Mouse (Mus musculus) liver, embryonic 15.5 days (tissue): ENCODE measurements around the gene Sstr2. TPM values are rescaled to one million over a fixed set of nuclear protein-coding genes. Genes with fewer than 3 reads are reported as not detected.

Experiments
- ATAC-seq: fragments of 200-750 bp; cut with Nextera tagmentation; 2 replicates; pipeline ENCODE4 v1.8.0; 2017; ENCODE audit warnings: moderate number of reproducible peaks, mild to moderate bottlenecking, moderate library complexity; ENCODE audit not compliant: insufficient read depth
- H3K27ac ChIP-seq: fragments of 300-500 bp; sonication (generic); replicated peaks from 2 replicates; pipeline ENCODE4 v1.5.1; 2015; ENCODE audit warnings: mild to moderate bottlenecking, inconsistent platforms
- H3K27me3 ChIP-seq: fragments of 300-500 bp; sonication (generic); 2 replicates; pipeline ENCODE4 v1.6.1; 2015; ENCODE audit warnings: mild to moderate bottlenecking, inconsistent platforms
- H3K36me3 ChIP-seq: fragments of 300-500 bp; sonication (generic); replicated peaks from 2 replicates; pipeline ENCODE4 v1.6.1; 2015; ENCODE audit warnings: moderate library complexity, mild to moderate bottlenecking, inconsistent platforms
- H3K4me1 ChIP-seq: fragments of 300-500 bp; sonication (generic); replicated peaks from 2 replicates; pipeline ENCODE4 v1.6.1; 2015; ENCODE audit warnings: inconsistent platforms
- H3K4me2 ChIP-seq: fragments of 300-500 bp; sonication (generic); 2 replicates; pipeline ENCODE4 v1.6.1; 2015; ENCODE audit warnings: moderate library complexity, mild to moderate bottlenecking, inconsistent platforms
- H3K4me3 ChIP-seq: fragments of 300-500 bp; sonication (generic); replicated peaks from 2 replicates; pipeline ENCODE4 v1.5.1; 2015; ENCODE audit warnings: mild to moderate bottlenecking, inconsistent platforms
- H3K9ac ChIP-seq: fragments of 300-500 bp; sonication (generic); 2 replicates; pipeline ENCODE4 v1.6.1; 2015; ENCODE audit warnings: moderate library complexity, mild to moderate bottlenecking, inconsistent platforms
- H3K9me3 ChIP-seq: fragments of 300-500 bp; sonication (generic); replicated peaks from 2 replicates; pipeline ENCODE4 v1.6.1; 2016; ENCODE audit warnings: inconsistent platforms
- WGBS: fragments of 180-500 bp; shearing (Covaris S2); methylation state at CpG from one replicate; pipeline ENCODE4 v1.1.7; 2015; ENCODE audit warnings: mixed read lengths; ENCODE audit not compliant: insufficient replicate concordance; 5-methylcytosine and 5-hydroxymethylcytosine counted together
- polyA plus RNA-seq: library from polyadenylated mRNA; unstranded; fragments of >200 nt; fragmentation: Nextera tagmentation; extraction: Ambion mirVana; gene quantifications from 2 replicates; pipeline ENCODE4 v1.2.1, GENCODE M21; 2015

Sstr2 gene
- polyA plus RNA-seq, 1 experiment from 2014 or later = 4.9 TPM

DNA sequence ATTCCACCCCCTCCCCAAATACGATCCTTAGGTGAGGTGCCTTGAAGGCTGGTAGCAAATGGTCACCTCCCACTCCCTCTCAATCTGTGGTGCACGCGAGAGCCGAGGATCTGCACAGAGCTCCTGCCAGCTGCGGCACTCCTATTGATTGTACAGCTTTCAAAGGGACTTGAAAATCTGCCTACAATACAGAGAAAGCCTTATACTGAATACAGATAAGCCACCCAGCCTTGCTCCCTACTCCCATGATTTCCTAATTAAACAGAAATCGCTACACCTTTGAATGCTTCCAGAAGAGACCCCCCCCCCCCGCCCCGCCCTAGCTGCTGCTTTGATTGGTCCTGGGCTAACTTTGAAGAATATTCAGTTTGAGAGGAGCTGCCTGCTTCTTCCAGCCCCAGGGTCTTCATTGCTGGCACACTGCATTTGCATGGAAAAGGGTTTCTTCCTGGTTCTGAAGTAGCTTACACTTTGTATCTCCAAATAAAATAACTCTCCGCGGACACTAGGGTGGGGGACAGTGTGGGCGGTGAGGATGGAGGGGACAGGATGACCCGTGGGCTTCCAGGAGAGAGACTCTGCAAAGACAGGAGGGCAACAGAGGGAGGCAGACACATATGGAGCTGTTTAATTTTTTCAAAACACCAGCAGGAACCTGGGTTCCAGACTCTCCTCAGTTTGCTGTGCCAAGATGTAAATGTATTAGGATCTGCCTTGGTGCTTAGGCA, 17.4 kb upstream of the Sstr2 start:
- ATAC-seq = no peak
- H3K9me3 ChIP-seq = no peaks in the 10 kb centered on the region
- no peaks in the 10 kb centered on the region for H3K27me3 ChIP-seq
- H3K36me3 ChIP-seq = no peaks in the 10 kb centered on the region
- H3K4me1 ChIP-seq = 0 out of 2 replicates have a peak, but pooled peaks cover 9% of the 10 kb centered on the region
- no peak overlapping the region for H3K4me2 ChIP-seq
- no peak overlapping the region for H3K27ac ChIP-seq
- no peak overlapping the region for H3K4me3 ChIP-seq
- 70% methylated on average over 12 of the region's 12 CpGs for whole genome bisulfite sequencing
- no peak overlapping the region for H3K9ac ChIP-seq

DNA sequence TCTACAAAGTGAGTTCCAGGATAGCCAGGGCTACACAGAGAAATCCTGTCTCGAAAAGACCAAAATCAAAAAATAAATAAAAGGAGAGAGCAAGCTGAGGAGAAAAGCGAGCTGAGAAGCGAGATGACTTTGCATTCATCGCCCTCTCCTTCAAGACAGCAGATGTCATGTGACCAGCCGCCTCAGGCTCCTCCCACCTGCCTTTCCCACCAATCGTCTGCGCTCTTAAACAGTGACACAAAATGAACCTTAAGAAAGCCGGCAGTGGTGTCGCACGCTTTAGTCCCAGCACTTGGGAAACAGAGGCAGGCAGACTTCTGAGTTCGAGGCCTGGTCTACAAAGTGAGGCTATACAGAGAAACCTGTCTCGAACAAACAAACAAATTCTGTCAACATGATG, 11.6 kb upstream of the Sstr2 start:
- no peak overlapping the region for H3K27ac ChIP-seq
- no peaks in the 10 kb centered on the region for H3K9me3 ChIP-seq
- H3K27me3 ChIP-seq = no peaks in the 10 kb centered on the region
- no peak overlapping the region for H3K4me2 ChIP-seq
- WGBS = 76% methylated on average over 12 of the region's 12 CpGs
- no peaks in the 10 kb centered on the region for H3K36me3 ChIP-seq
- no peak for ATAC-seq
- no peak overlapping the region for H3K9ac ChIP-seq
- peaks cover 14% of the 10 kb centered on the region for H3K4me1 ChIP-seq
- H3K4me3 ChIP-seq = no peak overlapping the region

DNA sequence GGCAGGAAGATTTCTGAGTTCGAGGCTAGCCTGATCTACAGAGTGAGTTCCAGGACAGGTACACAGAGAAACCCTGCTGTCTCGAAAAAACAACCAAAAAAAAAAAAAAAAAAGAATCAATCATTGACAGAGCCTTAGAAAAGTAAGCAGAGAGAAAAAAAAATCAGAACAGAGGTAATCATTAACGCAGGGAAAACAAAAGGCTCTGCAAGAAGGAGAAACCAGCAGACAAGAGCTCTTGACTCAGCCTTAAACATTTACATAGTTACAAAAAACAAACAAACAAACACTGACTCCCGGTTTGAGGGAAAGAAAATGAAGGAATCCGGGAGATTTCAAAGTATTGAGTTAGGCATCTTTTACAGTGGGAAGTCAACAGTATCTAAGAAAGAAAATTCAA, 9.6 kb upstream of the Sstr2 start:
- H3K4me1 ChIP-seq = peaks cover 14% of the 10 kb centered on the region
- ATAC-seq = no peak
- no peak overlapping the region for H3K9ac ChIP-seq
- H3K27me3 ChIP-seq = no peaks in the 10 kb centered on the region
- no peak overlapping the region; the same call in 1 of the 2 replicates for H3K27ac ChIP-seq
- WGBS = 53% methylated on average over 5 of the region's 5 CpGs
- no peak overlapping the region for H3K4me3 ChIP-seq
- no peak overlapping the region for H3K4me2 ChIP-seq
- no peaks in the 10 kb centered on the region for H3K36me3 ChIP-seq
- H3K9me3 ChIP-seq = no peaks in the 10 kb centered on the region

DNA sequence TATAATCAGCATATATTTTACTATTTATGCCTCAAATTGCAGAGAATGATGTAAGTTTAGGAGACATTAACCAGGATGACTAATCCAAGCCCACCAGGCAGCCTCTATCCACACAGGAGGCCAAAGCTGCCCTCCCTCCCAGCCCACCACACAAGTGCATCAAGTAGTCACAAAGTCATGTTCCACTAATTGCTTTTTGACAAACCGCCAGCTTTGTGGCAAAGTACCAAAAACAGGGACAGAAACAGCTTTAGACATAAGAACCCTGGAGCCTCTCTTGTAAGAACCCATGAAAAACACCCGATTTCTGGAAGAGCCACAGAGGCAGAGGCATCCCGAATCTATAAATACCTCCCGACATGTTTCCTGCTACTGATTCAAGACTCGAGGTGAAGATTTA, 8.9 kb upstream of the Sstr2 start:
- ATAC-seq = no peak
- Histone ChIP-seq H3K36me3 (no peaks in the 10 kb centered on the region), H3K27ac (no peak overlapping the region; the same call in 1 of the 2 replicates), H3K4me1 (peaks cover 14% of the 10 kb centered on the region), H3K4me3 (no peak overlapping the region), H3K27me3 (no peaks in the 10 kb centered on the region), H3K4me2 (no peak overlapping the region), H3K9me3 (no peaks in the 10 kb centered on the region), H3K9ac (no peak overlapping the region)
- 28% methylated on average over 5 of the region's 5 CpGs for WGBS

DNA sequence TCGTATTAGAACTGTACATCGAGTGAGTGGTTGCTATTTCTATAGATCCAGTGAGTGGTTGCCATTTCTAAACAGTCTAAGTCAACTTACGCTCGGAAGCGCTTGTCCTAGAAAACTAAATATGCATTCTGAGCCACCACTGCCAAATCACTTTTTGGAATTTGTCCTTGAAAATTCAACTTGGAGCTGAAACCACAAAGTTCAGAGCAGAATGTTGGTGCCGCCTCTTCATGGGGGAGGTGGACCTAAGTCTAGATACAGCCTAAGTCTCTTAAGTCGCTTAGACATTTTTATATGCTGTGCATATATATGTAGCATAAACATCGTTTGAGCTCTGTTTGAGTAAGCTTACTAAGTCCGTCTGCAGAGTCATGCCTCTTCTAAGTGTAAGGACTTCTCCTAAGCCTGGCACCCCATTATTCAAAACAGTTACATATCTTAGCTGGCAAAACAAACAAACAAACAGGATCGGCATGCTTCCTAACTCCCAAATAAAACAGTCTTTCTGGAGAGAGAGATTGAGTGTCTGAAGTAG, 8.0 kb upstream of the Sstr2 start:
- WGBS = 62% methylated on average over 10 of the region's 10 CpGs
- ATAC-seq = no peak
- H3K9me3 ChIP-seq = no peaks in the 10 kb centered on the region
- no peak overlapping the region for H3K4me3 ChIP-seq
- no peak overlapping the region for H3K9ac ChIP-seq
- no peaks in the 10 kb centered on the region for H3K36me3 ChIP-seq
- peak overlapping the region; percentile 57 for H3K27ac ChIP-seq
- peaks cover 14% of the 10 kb centered on the region for H3K4me1 ChIP-seq
- H3K4me2 ChIP-seq = no peak overlapping the region
- no peaks in the 10 kb centered on the region for H3K27me3 ChIP-seq

DNA sequence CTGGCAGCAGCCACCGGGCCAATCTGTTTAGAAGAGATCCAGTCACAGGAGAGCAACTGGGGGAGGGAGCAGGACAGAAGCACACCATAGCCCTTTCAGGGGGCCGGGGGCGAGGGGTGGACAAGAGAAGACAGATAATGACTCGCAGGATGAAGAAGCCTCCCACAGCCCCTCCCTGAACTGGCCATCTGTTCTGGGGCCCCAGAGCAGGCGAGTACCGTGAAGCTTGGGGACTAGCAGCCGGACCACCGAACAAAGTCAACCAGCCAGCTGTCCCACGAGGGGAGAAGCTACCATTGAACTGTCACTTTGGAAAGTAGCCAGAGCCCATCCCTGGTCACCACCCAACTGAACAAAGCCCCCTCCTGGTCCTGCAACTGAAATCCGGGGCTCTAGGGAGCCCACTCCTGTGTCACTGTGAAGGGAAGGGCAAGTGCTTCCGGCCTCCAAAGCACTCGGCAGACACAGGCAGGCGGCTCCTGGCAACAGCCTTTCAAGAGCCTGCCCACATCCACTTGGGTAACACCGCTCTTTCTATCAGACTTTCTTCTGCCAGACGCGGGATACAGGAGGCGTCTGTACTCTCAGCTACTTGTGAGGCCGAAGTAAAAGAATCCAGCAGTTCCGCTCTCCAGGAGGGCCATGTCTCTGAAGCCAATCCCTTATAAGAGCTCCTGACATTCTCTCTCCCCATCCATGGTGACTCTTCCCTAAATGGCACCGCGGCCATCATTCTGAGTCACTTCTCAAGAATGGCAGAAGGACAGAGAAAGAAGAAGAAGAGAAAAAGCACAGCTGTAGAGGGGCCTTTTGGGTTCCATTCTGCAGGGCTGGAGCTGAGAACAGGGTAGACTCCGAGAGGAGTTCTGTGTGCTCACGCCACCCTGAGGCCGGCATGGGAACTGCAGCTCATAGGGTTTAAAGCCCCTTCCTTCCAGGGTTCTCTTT, 7.2 kb upstream of the Sstr2 start:
- Histone ChIP-seq H3K27ac (peak overlapping the region; percentile 57), H3K4me2 (peak overlapping the region; percentile 36), H3K36me3 (no peaks in the 10 kb centered on the region), H3K4me1 (peaks cover 14% of the 10 kb centered on the region), H3K27me3 (no peaks in the 10 kb centered on the region), H3K4me3 (no peak overlapping the region), H3K9ac (no peak overlapping the region), H3K9me3 (no peaks in the 10 kb centered on the region)
- WGBS = 21% methylated on average over 24 of the region's 24 CpGs
- 0 out of 2 replicates have a peak, but pooled peaks have one; percentile 16 for ATAC-seq

DNA sequence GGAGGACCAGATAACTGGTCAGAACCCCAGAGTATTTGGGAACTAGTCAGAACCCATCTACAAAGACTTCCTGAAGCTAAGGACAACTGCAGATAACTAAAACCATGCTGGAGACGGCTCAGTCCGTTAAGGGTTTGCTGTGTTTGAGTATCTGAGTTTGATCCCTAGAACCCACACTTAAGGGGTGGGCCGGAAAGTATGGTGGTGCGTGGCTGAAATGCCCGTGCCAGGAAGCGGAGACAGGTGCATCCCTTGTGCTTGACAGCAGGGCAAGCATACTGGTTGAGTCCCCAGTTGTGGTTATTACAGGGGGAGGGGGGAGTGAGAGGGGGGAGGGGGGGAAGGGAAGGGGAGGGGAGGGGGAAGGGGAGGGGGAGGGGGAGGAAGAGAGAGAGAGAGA, 4.7 kb upstream of the Sstr2 start:
- Histone ChIP-seq H3K4me2 (no peak overlapping the region), H3K36me3 (no peaks in the 10 kb centered on the region), H3K4me1 (peaks cover 28% of the 10 kb centered on the region), H3K9me3 (no peaks in the 10 kb centered on the region), H3K27me3 (peaks cover 19% of the 10 kb centered on the region), H3K9ac (no peak overlapping the region), H3K4me3 (no peak overlapping the region), H3K27ac (no peak overlapping the region)
- 22% methylated on average over 6 of the region's 6 CpGs for WGBS
- ATAC-seq = no peak

DNA sequence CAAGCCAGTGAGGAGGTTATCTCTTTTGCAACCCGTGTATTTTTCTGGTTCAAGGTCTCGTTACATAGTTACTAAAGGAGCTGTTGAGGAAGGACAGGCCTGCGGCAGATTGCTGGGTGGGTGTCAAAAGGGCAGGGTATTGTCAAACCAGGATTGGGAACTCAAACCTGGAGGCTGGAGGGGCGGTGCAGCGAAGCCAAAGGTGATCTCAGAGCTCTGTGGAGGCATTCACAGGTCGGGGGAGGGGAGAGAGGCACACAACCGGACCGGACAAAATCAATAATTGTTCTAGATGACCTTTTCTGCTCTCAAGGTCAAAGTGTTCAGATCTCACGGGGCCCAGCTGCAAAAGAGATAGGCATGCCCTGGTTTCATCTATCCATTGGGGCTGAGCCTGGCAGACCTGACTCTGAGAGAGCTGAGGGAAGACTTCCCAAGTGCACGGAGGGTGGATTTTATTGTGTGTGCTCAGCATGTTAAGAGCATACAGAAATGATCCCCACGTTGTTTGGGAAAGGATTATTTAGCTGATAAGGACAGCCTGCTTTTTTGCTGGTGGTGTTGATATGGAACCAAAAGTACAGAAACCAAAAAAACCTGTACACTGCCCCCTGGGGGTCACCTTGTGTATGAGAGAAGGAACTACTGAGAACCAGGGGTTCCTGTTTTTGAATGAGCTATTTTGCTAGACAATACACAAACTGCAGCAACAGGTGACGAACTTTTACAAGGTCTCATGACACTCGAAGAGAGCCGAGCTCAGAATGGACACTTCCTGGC, 1.8 kb upstream of the Sstr2 start:
- 34% methylated on average over 14 of the region's 14 CpGs for WGBS
- H3K4me2 ChIP-seq = 0 out of 2 replicates have a peak overlapping the region, but pooled peaks have one; percentile 8
- no peak overlapping the region for H3K9ac ChIP-seq
- peaks cover 41% of the 10 kb centered on the region for H3K27me3 ChIP-seq
- H3K36me3 ChIP-seq = no peaks in the 10 kb centered on the region
- H3K9me3 ChIP-seq = no peaks in the 10 kb centered on the region
- H3K27ac ChIP-seq = peak overlapping the region; percentile 59
- peaks cover 25% of the 10 kb centered on the region; the same call in 1 of the 2 replicates for H3K4me1 ChIP-seq
- peak; percentile 76 for ATAC-seq
- no peak overlapping the region for H3K4me3 ChIP-seq

DNA sequence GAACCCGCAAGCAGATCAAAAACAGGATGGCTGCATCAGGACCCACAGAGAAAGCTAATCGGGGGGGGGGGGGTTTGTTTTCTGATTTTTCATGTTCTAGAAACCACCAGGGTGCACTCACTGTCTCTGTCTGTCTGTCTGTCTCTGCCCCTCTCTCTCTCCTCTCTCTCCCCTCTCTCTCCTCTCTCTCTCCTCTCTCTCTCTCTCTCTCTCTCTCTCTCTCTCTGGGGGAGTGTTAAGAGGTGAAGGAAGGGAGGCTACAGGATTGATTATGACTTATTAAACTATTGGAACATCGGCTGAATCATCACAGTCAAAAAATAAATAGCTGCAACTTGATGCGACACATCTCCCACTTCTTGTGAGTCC, 855 bp upstream of the Sstr2 start:
- Histone ChIP-seq H3K27me3 (peaks cover 41% of the 10 kb centered on the region), H3K27ac (no peak overlapping the region), H3K4me1 (peaks cover 25% of the 10 kb centered on the region; the same call in 1 of the 2 replicates), H3K9me3 (no peaks in the 10 kb centered on the region), H3K4me3 (peak overlapping the region; percentile 52; the same call in 1 of the 2 replicates), H3K4me2 (peak overlapping the region; percentile 67), H3K36me3 (no peaks in the 10 kb centered on the region), H3K9ac (no peak overlapping the region)
- 28% methylated on average over 4 of the region's 4 CpGs for WGBS
- ATAC-seq = no peak

DNA sequence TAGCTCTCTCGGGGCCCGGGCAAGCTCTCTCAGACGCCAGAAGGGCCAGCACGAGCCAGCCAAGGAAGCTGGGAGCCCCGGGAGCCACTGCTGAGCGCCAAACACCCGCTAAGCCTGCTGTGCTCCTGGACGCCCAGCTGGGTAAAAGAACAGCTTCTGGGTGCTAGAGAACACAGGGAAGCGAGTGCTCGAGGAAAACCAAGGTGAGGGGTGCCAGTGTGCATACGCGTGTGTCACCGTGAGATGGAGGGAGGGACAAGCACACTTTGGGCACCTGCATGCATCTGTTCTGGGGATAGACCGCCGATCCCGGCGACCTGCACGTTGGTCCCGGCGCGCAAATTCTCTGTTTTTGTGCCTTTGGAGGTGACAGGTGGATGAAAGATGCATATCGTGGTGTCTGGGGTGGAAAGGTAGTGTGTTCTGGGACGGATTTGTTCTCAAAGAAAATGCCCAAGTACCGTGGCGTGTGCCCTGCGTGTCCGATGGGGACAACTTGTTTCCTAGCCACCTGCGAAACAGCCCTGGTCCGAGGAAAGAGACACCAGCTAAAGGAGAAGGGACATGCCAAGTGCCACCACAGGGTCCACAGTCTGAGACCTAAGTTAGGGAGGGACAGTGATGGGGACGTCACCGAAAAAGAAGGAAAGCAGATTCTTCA, 408 bp downstream of the Sstr2 start:
- no peaks in the 10 kb centered on the region for H3K9me3 ChIP-seq
- H3K9ac ChIP-seq = no peak overlapping the region; the same call in 1 of the 2 replicates
- H3K4me1 ChIP-seq = peaks cover 25% of the 10 kb centered on the region; the same call in 1 of the 2 replicates
- 3% methylated on average over 31 of the region's 31 CpGs for WGBS
- peaks cover 41% of the 10 kb centered on the region for H3K27me3 ChIP-seq
- peak overlapping the region; percentile 67 for H3K4me2 ChIP-seq
- H3K27ac ChIP-seq = 0 out of 2 replicates have a peak overlapping the region, but pooled peaks have one; percentile 24
- H3K4me3 ChIP-seq = peak overlapping the region; percentile 52
- 0 out of 2 replicates have a peak, but pooled peaks cover 3% of the 10 kb centered on the region for H3K36me3 ChIP-seq
- no peak for ATAC-seq
